Mouse (Mus musculus): ENCODE results near the gene Cyp24a1.

Gene Cyp24a1

GRCm38 (mm10) chr2:170445861-170446260 lies 51.1 kb downstream of the Cyp24a1 start:
- DNase-seq (ENCODE audit: low spot score in 2 of 2) = peak in 1 of 2 experiments; percentile 26

GRCm38 (mm10) chr2:170442535-170442934 lies 54.4 kb downstream of the Cyp24a1 start:
- peak; percentile 12 to 15 for DNase-seq (ENCODE audit: low spot score in 2 of 2)

GRCm38 (mm10) chr2:170438782-170439181 lies 58.2 kb downstream of the Cyp24a1 start:
- DNase-seq (ENCODE audit: low spot score in 2 of 2) = no peak

- no peak for DNase-seq (ENCODE audit: low spot score in 2 of 2)
Observed at GRCm38 (mm10) chr2:170436204-170436603, 60.7 kb downstream of the Cyp24a1 start.
